Mouse (Mus musculus) retina, embryonic 14.5 days (tissue): ENCODE measurements around the gene Mfsd2b.
"Not testable (repeated sequence)": the region's sequence is repeated elsewhere in the genome, so short reads cannot be mapped to it uniquely, and the experiment has no call there.

Experiments
- DNase-seq: peaks from one replicate; pipeline ENCODE4 v3.0.0-alpha.2; 2015; ENCODE audit warnings: low spot score

The Mfsd2b gene

GRCm38 (mm10) chr12:4874161-4874927 lies at the start of gene Mfsd2b:
TSS of gene Mfsd2b (minus strand) at chr12:4874359.
- peak; percentile 71 for DNase-seq

- peak; percentile 68 for DNase-seq
These were observed 43.8 kb upstream of the Mfsd2b start for GRCm38 (mm10) chr12:4917805-4918591.

- DNase-seq = peak; percentile 97
These were observed 43.0 kb upstream of the Mfsd2b start, which contains the start of gene Atad2b for GRCm38 (mm10) chr12:4916994-4917804. TSS of gene Atad2b (plus strand) at chr12:4917353.

GRCm38 (mm10) chr12:4914944-4915343 lies 40.8 kb upstream of the Mfsd2b start:
- DNase-seq = no peak

- no peak for DNase-seq
These were observed 40.3 kb upstream of the Mfsd2b start for GRCm38 (mm10) chr12:4914441-4914840.

- DNase-seq = no peak
These were observed 37.6 kb upstream of the Mfsd2b start for GRCm38 (mm10) chr12:4911716-4912115.

- not testable (repeated sequence) for DNase-seq
These were observed 36.3 kb upstream of the Mfsd2b start for GRCm38 (mm10) chr12:4910496-4910895.

GRCm38 (mm10) chr12:4908391-4908790 lies 34.2 kb upstream of the Mfsd2b start:
- no peak for DNase-seq

GRCm38 (mm10) chr12:4906951-4907906 lies 33.1 kb upstream of the Mfsd2b start, which contains the start of gene Ubxn2a:
TSS of gene Ubxn2a (minus strand) at chr12:4907705.
- DNase-seq = peak; percentile 96

- no peak for DNase-seq
These were observed 32.3 kb upstream of the Mfsd2b start for GRCm38 (mm10) chr12:4906476-4906875.

GRCm38 (mm10) chr12:4905946-4906345 lies 31.8 kb upstream of the Mfsd2b start:
- peak; percentile 31 for DNase-seq

GRCm38 (mm10) chr12:4898024-4898423 lies 23.9 kb upstream of the Mfsd2b start:
- DNase-seq = no peak

GRCm38 (mm10) chr12:4889891-4890290 lies 15.7 kb upstream of the Mfsd2b start:
- DNase-seq = no peak

GRCm38 (mm10) chr12:4889251-4889650 lies 15.1 kb upstream of the Mfsd2b start:
- DNase-seq = no peak

- no peak for DNase-seq
These were observed 14.6 kb upstream of the Mfsd2b start for GRCm38 (mm10) chr12:4888739-4889138.

- not testable (repeated sequence) for DNase-seq
These were observed 12.4 kb upstream of the Mfsd2b start for GRCm38 (mm10) chr12:4886581-4886980.

GRCm38 (mm10) chr12:4885062-4885461 lies 10.9 kb upstream of the Mfsd2b start:
- DNase-seq = no peak

GRCm38 (mm10) chr12:4882086-4882485 lies 7.9 kb upstream of the Mfsd2b start:
- DNase-seq = no peak

GRCm38 (mm10) chr12:4879048-4879447 lies 4.9 kb upstream of the Mfsd2b start:
- DNase-seq = no peak

- no peak for DNase-seq
These were observed 4.2 kb upstream of the Mfsd2b start for GRCm38 (mm10) chr12:4878296-4878783.

GRCm38 (mm10) chr12:4875623-4876022 lies 1.5 kb upstream of the Mfsd2b start:
- DNase-seq = no peak
